Mouse (Mus musculus) C2C12 (cell line): ENCODE data around the gene Vmn2r83.

Experiments
- CTCF ChIP-seq: IDR thresholded peaks from one replicate; pipeline ENCODE4 v1.5.1; 2011; ENCODE audit not compliant: control insufficient read depth, insufficient read depth, insufficient read length
- MYOD1 ChIP-seq: IDR thresholded peaks from one replicate; pipeline ENCODE4 v1.6.1; 2011; ENCODE audit warnings: low read depth; ENCODE audit not compliant: control insufficient read depth, insufficient read length
- MYOG ChIP-seq: IDR thresholded peaks from one replicate; pipeline ENCODE4 v1.6.1; 2011; ENCODE audit not compliant: control insufficient read depth, insufficient read length; ENCODE audit errors: extremely low read depth

- TF ChIP-seq CTCF, result no peak
- TF ChIP-seq MYOG, result no peak
- TF ChIP-seq MYOD1, result no peak
These were observed 69.2 kb downstream of the Vmn2r83 start for GRCm38 (mm10) chr10:79537781-79538180.
